Mouse (Mus musculus) gonadal fat pad, adult 2 months (tissue): ENCODE measurements around the gene Prkra. TPM values are rescaled to one million over a fixed set of nuclear protein-coding genes. Genes with fewer than 3 reads are reported as not detected.

Experiments used
- polyA plus RNA-seq: library from polyadenylated mRNA; depleted of rRNA; stranded (reverse); fragments of >200 nt; gene quantifications from 2 replicates; pipeline ENCODE4 v1.2.3, GENCODE M21; 2012; rRNA removed

The Prkra gene
- polyA plus RNA-seq, 1 experiment, result 29.3 TPM

Other genes starting within 250 kb of the Prkra start
- 10.4 and 15.5 TPM in 2 replicates for gene Osbpl6, start 241.5 kb downstream of the Prkra start, polyA plus RNA-seq
- gene Pjvk, start 461 bp upstream of the Prkra start, polyA plus RNA-seq, result not detected in 2 replicates
- 8.1 and 8.6 TPM in 2 replicates for gene Fkbp7, start 25.1 kb upstream of the Prkra start, polyA plus RNA-seq
- gene Plekha3, start 27.3 kb upstream of the Prkra start, polyA plus RNA-seq, result 127 and 139 TPM in 2 replicates